Mouse (Mus musculus): ENCODE measurements around the gene Gbf1. TPM values are rescaled to one million over a fixed set of nuclear protein-coding genes. Genes with fewer than 3 reads are reported as not detected.
A peak's percentile ranks its signal among the peaks of the same experiment; 100 is the strongest.

Gene Gbf1
- total RNA-seq, 2 experiments from 2014 or later = 91.1 to 99.0 TPM

- peak in 1 of 2 experiments; percentile 4 for DNase-seq (ENCODE audit: low spot score in 2 of 2)
- intact Hi-C loops (cut with DNase I) = no loop called here
These were observed 158.1 kb downstream of the Gbf1 start for GRCm38 (mm10) chr19:46310312-46310865.

- intact Hi-C loops (cut with DNase I) = no loop called here
- no peak for DNase-seq (ENCODE audit: low spot score in 2 of 2)
These were observed 159.0 kb downstream of the Gbf1 start for GRCm38 (mm10) chr19:46311341-46311740.

GRCm38 (mm10) chr19:46312566-46312965 lies 160.3 kb downstream of the Gbf1 start:
- peak in 1 of 2 experiments; percentile 5 for DNase-seq (ENCODE audit: low spot score in 2 of 2)
- intact Hi-C loops (cut with DNase I) = no loop called here

- intact Hi-C loops (cut with DNase I) = no loop called here
- DNase-seq (ENCODE audit: low spot score in 2 of 2) = no peak
These were observed 160.8 kb downstream of the Gbf1 start for GRCm38 (mm10) chr19:46313116-46313515.

- no peak for DNase-seq (ENCODE audit: low spot score in 2 of 2)
- intact Hi-C loops (cut with DNase I) = no loop called here
These were observed 161.3 kb downstream of the Gbf1 start for GRCm38 (mm10) chr19:46313591-46313990.

GRCm38 (mm10) chr19:46314151-46314601 lies 161.9 kb downstream of the Gbf1 start:
- peak in 1 of 2 experiments; percentile 6 for DNase-seq (ENCODE audit: low spot score in 2 of 2)
- intact Hi-C loops (cut with DNase I) = no loop called here

- intact Hi-C loops (cut with DNase I) = no loop called here
- peak; percentile 4 to 34 for DNase-seq (ENCODE audit: low spot score in 2 of 2)
These were observed 162.8 kb downstream of the Gbf1 start for GRCm38 (mm10) chr19:46314872-46315742.

GRCm38 (mm10) chr19:46315752-46316610 lies 163.7 kb downstream of the Gbf1 start:
- peak in 1 of 2 experiments; percentile 33 for DNase-seq (ENCODE audit: low spot score in 2 of 2)
- intact Hi-C loops (cut with DNase I) = no loop called here

- peak; percentile 84 to 89 for DNase-seq (ENCODE audit: low spot score in 2 of 2)
- intact Hi-C loops (cut with DNase I) = no loop called here
These were observed 164.7 kb downstream of the Gbf1 start for GRCm38 (mm10) chr19:46316846-46317545.

GRCm38 (mm10) chr19:46317546-46317885 lies 165.2 kb downstream of the Gbf1 start:
- intact Hi-C loops (cut with DNase I) = no loop called here
- DNase-seq (ENCODE audit: low spot score in 2 of 2) = peak in 1 of 2 experiments; percentile 12

- peak; percentile 66 to 82 for DNase-seq (ENCODE audit: low spot score in 2 of 2)
- intact Hi-C loops (cut with DNase I) = loop anchor here (2.0 kb wide), 1 partner anchor 31 kb away; no protein-coding TSS in a partner anchor
These were observed 165.7 kb downstream of the Gbf1 start for GRCm38 (mm10) chr19:46318031-46318471.

- intact Hi-C loops (cut with DNase I) = loop anchor here (2.0 kb wide), 1 partner anchor 30 kb away; no protein-coding TSS in a partner anchor
- peak; percentile 90 to 94 for DNase-seq (ENCODE audit: low spot score in 2 of 2)
These were observed 166.5 kb downstream of the Gbf1 start for GRCm38 (mm10) chr19:46318586-46319378.

GRCm38 (mm10) chr19:46320076-46320785 lies 167.9 kb downstream of the Gbf1 start:
- intact Hi-C loops (cut with DNase I) = no loop called here
- DNase-seq (ENCODE audit: low spot score in 2 of 2) = peak in 1 of 2 experiments; percentile 3

- intact Hi-C loops (cut with DNase I) = no loop called here
- DNase-seq (ENCODE audit: low spot score in 2 of 2) = peak in 1 of 2 experiments; percentile 40
These were observed 169.0 kb downstream of the Gbf1 start for GRCm38 (mm10) chr19:46321101-46321943.

GRCm38 (mm10) chr19:46322144-46322995 lies 170.1 kb downstream of the Gbf1 start:
- DNase-seq (ENCODE audit: low spot score in 2 of 2) = peak in 1 of 2 experiments; percentile 24
- intact Hi-C loops (cut with DNase I) = no loop called here

GRCm38 (mm10) chr19:46322996-46323572 lies 170.8 kb downstream of the Gbf1 start:
- intact Hi-C loops (cut with DNase I) = no loop called here
- no peak for DNase-seq (ENCODE audit: low spot score in 2 of 2)
